Mouse (Mus musculus): ENCODE data around the gene Olfr1044. TPM values are rescaled to one million over a fixed set of nuclear protein-coding genes. Genes with fewer than 3 reads are reported as not detected.

Gene Olfr1044
- not detected in 2 replicates for polyA plus RNA-seq (2015; fragmentation: Nextera tagmentation; extraction: Ambion mirVana)

DNA sequence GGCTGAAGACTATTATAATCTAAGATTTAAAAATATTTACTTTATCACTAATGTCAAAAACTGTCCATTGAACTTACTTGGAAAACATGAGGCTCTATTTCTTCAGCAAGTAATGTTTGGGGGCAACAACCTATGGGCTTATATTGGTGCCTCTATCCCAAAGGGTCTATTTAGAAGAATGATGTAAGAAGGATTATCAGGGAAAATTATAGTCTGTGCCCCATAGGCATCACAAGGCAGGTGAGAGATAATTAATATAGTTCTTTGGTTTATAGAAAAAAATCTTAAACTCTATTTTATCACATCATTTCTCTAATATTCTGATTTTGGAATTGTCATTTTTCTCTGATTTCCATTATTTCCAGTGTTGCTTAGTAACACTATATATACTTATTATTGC is at the start of gene Olfr1044:
TSS of gene Olfr1044 (minus strand) at position 101 of the 400 bp plus-strand sequence.

DNA sequence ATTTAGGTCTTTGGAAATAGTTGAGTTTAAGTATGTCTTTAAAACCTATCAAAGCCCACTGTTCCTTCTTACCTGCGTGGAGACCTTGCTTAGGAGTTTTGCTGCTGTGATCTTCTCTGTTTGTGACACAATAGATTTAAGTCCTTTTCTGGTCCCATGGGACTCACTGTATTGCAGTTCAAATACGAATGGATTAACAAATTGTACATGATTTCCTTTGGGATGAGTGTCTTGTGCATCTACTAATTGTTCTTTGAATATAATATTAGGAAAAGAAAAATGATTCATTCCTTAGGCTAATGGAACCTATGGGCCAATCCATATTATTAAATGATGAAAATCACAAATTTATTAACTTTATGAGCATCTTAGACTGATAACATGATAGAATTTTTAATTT is 41.6 kb upstream of the Olfr1044 start, which contains the start of gene Olfr1046:
TSS of gene Olfr1046 (minus strand) at position 101 of the 400 bp plus-strand sequence.

DNA sequence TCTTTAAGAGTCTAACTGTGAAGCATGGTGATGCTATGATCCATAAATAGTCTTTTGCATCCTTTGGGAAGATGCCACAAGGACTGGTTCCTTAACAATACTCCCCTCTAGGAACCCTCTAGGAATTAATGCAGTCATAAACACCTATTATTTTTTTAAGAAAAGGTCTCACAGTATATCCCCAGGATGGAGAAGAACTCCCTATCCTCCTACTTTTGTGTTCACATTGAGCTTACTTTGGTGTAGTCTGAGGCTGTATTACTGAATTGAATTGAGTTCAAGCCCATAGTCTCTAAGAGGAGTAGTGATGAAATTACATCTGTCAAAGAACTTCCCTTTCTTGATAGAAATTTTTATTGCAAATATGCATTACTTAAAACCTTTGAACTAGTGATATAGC is 25.3 kb upstream of the Olfr1044 start, which contains the start of gene Olfr1045:
TSS of gene Olfr1045 (minus strand) at position 101 of the 400 bp plus-strand sequence.

GRCm38 (mm10) chr2:86185583-86185982 is 8.0 kb upstream of the Olfr1044 start, which contains the start of gene Olfr52:
Gene Olfr52, minus strand, starts transcription at chr2:86185683.

DNA sequence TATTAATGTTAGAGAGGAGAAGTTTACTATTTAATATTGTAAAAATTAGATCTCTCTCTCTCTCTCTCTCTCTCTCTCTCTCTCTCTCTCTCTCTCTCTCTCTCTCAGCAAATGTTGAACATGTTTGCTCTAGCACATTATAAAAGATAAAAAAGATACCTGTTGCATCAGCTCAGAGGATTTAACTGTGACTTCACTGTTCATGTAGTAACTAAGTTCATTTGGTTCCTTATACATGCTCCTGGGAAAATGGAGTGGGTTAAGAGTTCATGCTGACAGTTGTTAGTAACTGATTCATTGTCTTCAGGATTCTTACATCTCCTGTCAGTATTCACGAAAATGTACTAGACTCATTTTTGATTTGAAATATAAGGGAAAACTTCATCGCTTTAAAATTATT is 10.2 kb downstream of the Olfr1044 start, which contains the start of gene Olfr1043:
TSS of gene Olfr1043 (minus strand) at position 101 of the 400 bp plus-strand sequence.

DNA sequence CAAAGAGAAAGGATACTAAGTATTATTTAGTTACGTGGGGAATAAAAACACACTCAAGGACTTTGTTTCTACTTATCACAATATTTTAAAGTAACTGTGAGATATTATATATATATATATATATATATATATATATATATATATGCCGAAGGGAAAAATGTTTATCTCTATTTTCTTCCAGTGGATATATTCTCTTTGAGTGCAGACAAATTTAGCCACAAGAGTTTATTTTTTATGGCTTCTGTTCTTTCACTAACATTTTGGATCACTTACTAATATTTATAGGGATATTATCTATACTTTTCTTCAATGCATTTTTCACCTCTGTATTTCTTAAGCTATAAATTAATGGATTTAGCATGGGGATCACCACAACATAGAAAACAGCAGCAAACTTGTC is 15.9 kb downstream of the Olfr1044 start, which contains the start of gene Olfr1042:
TSS of gene Olfr1042 (minus strand) at position 101 of the 400 bp plus-strand sequence.

GRCm38 (mm10) chr2:86146632-86147031 is 31.0 kb downstream of the Olfr1044 start, which contains the start of gene Olfr1040:
Gene Olfr1040, minus strand, starts transcription at chr2:86146732.

DNA sequence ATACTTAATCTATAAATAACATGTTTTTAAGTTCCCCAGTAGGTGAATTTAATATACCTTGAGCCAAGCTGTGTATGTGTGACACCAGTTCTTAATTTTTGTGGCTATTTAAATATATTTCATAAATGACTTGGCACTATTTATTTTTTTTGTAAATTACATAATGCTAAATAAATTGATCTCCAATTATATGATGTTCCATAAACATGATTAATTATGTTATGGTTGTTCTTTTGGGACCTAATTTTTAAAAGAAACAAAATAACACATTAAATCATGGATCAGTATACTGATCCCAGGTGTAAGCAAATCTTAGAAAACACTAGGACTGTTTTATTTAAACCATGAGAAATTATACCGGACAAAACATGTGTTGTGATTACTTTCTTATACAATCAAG is 41.8 kb downstream of the Olfr1044 start, which contains the start of gene Olfr1039:
TSS of gene Olfr1039 (minus strand) at position 101 of the 400 bp plus-strand sequence.

Other genes starting within 250 kb of the Olfr1044 start
- gene Olfr1028, start 227.4 kb downstream of the Olfr1044 start, polyA plus RNA-seq (2015; fragmentation: Nextera tagmentation; extraction: Ambion mirVana) = not detected in 2 replicates
- gene Olfr1029, start 203.9 kb downstream of the Olfr1044 start, polyA plus RNA-seq (2015; fragmentation: Nextera tagmentation; extraction: Ambion mirVana) = not detected in 2 replicates
- gene Olfr1030, start 198.5 kb downstream of the Olfr1044 start, polyA plus RNA-seq (2015; fragmentation: Nextera tagmentation; extraction: Ambion mirVana) = not detected in 2 replicates
- gene Olfr1031, start 187.5 kb downstream of the Olfr1044 start, polyA plus RNA-seq (2015; fragmentation: Nextera tagmentation; extraction: Ambion mirVana) = not detected in 2 replicates
- not detected in 2 replicates for gene Olfr1032, start 172.3 kb downstream of the Olfr1044 start, polyA plus RNA-seq (2015; fragmentation: Nextera tagmentation; extraction: Ambion mirVana)
- 41.0 TPM in 2 replicates for gene Olfr1033, start 157.2 kb downstream of the Olfr1044 start, polyA plus RNA-seq (2015; fragmentation: Nextera tagmentation; extraction: Ambion mirVana)
- 0.07 TPM in 2 replicates for gene Olfr1034, start 132.0 kb downstream of the Olfr1044 start, polyA plus RNA-seq (2015; fragmentation: Nextera tagmentation; extraction: Ambion mirVana)
- gene Olfr1036, start 103.8 kb downstream of the Olfr1044 start, polyA plus RNA-seq (2015; fragmentation: Nextera tagmentation; extraction: Ambion mirVana) = not detected in 2 replicates
- gene Olfr1037, start 90.4 kb downstream of the Olfr1044 start, polyA plus RNA-seq (2015; fragmentation: Nextera tagmentation; extraction: Ambion mirVana) = not detected in 2 replicates
- not detected in 2 replicates for gene Olfr1039, start 41.9 kb downstream of the Olfr1044 start, polyA plus RNA-seq (2015; fragmentation: Nextera tagmentation; extraction: Ambion mirVana)
- gene Olfr1040, start 31.1 kb downstream of the Olfr1044 start, polyA plus RNA-seq (2015; fragmentation: Nextera tagmentation; extraction: Ambion mirVana) = not detected in 2 replicates
- gene Olfr1042, start 16.0 kb downstream of the Olfr1044 start, polyA plus RNA-seq (2015; fragmentation: Nextera tagmentation; extraction: Ambion mirVana) = not detected in 2 replicates
- gene Olfr1043, start 10.3 kb downstream of the Olfr1044 start, polyA plus RNA-seq (2015; fragmentation: Nextera tagmentation; extraction: Ambion mirVana) = not detected in 2 replicates
- gene Olfr52, start 7.9 kb upstream of the Olfr1044 start, polyA plus RNA-seq (2015; fragmentation: Nextera tagmentation; extraction: Ambion mirVana) = not detected in 2 replicates
- not detected in 2 replicates for gene Olfr1045, start 25.2 kb upstream of the Olfr1044 start, polyA plus RNA-seq (2015; fragmentation: Nextera tagmentation; extraction: Ambion mirVana)
- not detected in 2 replicates for gene Olfr1046, start 41.5 kb upstream of the Olfr1044 start, polyA plus RNA-seq (2015; fragmentation: Nextera tagmentation; extraction: Ambion mirVana)
- not detected in 2 replicates for gene Olfr1047, start 53.6 kb upstream of the Olfr1044 start, polyA plus RNA-seq (2015; fragmentation: Nextera tagmentation; extraction: Ambion mirVana)
- gene Olfr1048, start 62.5 kb upstream of the Olfr1044 start, polyA plus RNA-seq (2015; fragmentation: Nextera tagmentation; extraction: Ambion mirVana) = not detected in 2 replicates
- not detected in 2 replicates for gene Olfr1049, start 80.5 kb upstream of the Olfr1044 start, polyA plus RNA-seq (2015; fragmentation: Nextera tagmentation; extraction: Ambion mirVana)
- gene Olfr1051, start 101.3 kb upstream of the Olfr1044 start, polyA plus RNA-seq (2015; fragmentation: Nextera tagmentation; extraction: Ambion mirVana) = not detected in 2 replicates
- not detected in 2 replicates for gene Olfr1052, start 114.6 kb upstream of the Olfr1044 start, polyA plus RNA-seq (2015; fragmentation: Nextera tagmentation; extraction: Ambion mirVana)
- not detected in 2 replicates for gene Olfr1053, start 137.5 kb upstream of the Olfr1044 start, polyA plus RNA-seq (2015; fragmentation: Nextera tagmentation; extraction: Ambion mirVana)
- not detected in 2 replicates for gene Olfr1054, start 157.6 kb upstream of the Olfr1044 start, polyA plus RNA-seq (2015; fragmentation: Nextera tagmentation; extraction: Ambion mirVana)
- not detected in 2 replicates for gene Olfr1055, start 172.5 kb upstream of the Olfr1044 start, polyA plus RNA-seq (2015; fragmentation: Nextera tagmentation; extraction: Ambion mirVana)
- not detected in 2 replicates for gene Olfr1056, start 184.6 kb upstream of the Olfr1044 start, polyA plus RNA-seq (2015; fragmentation: Nextera tagmentation; extraction: Ambion mirVana)
- not detected in 2 replicates for gene Olfr1057, start 200.6 kb upstream of the Olfr1044 start, polyA plus RNA-seq (2015; fragmentation: Nextera tagmentation; extraction: Ambion mirVana)
- gene Olfr1058, start 210.7 kb upstream of the Olfr1044 start, polyA plus RNA-seq (2015; fragmentation: Nextera tagmentation; extraction: Ambion mirVana) = not detected in 2 replicates
- not detected in 2 replicates for gene Olfr1061, start 236.2 kb upstream of the Olfr1044 start, polyA plus RNA-seq (2015; fragmentation: Nextera tagmentation; extraction: Ambion mirVana)
- gene Olfr1062, start 248.9 kb upstream of the Olfr1044 start, polyA plus RNA-seq (2015; fragmentation: Nextera tagmentation; extraction: Ambion mirVana) = not detected in 2 replicates

Data from urinary bladder, postnatal 0 days (tissue).